Mouse (Mus musculus) bone marrow macrophage, adult 2 months (primary cell): Measurements from ENCODE around the gene Ptpn3.

Experiments
- CTCF ChIP-seq: IDR thresholded peaks from 2 replicates; pipeline ENCODE4 v1.5.1; 2012; ENCODE audit warnings: low read depth, mild to moderate bottlenecking, low read length, moderate library complexity
- POLR2A ChIP-seq: IDR thresholded peaks from 2 replicates; pipeline ENCODE4 v1.6.1; 2012; ENCODE audit warnings: mild to moderate bottlenecking, low read depth, low read length, borderline replicate concordance

DNA sequence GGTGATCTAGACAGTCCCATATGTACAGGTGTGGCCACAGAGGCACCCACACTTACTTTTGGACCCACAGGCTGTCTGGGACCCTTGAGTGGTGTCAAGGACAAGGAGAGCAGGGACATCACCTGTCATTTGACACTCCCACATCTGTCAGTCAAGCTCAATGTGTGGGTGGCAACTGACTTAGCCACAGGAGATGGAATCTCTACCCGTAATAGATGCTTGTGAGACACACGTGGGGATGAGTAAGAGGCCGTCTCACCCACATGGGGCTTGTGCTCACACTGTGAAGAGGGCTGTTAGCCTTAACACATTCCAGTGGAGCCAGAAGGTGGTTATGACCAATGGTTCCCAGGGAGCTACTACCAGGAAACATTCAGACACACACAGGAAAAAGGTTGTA lies 13.8 kb downstream of the Ptpn3 start:
- TF ChIP-seq POLR2A (no peak), CTCF (no peak)
